Mouse (Mus musculus): ENCODE results near the gene Rer1.

The Rer1 gene

GRCm38 (mm10) chr4:155075813-155076212 lies 10.4 kb downstream of the Rer1 start:
- no peak for DNase-seq (ENCODE audit: low read depth, low spot score)

DNA sequence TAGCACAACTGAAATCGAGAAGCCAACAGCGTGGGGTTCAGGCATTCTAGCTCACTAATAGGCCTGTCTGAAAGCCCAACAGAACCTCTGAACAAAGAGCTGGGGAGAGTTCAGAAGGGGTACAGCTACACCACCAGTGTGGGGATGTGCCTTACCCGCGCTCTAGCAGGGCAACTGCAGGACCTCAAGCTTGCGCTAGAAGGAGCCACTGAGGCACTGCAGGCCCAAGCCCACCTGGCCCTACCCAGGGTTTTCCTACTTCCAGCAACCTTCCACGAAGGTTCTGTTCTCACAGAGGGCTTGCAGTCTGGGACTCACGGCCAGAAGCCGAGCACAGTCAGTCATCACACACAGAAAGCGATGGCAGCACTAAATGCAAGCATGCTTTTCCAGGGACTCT lies 11.0 kb downstream of the Rer1 start:
- no peak for DNase-seq (ENCODE audit: low read depth, low spot score)

DNA sequence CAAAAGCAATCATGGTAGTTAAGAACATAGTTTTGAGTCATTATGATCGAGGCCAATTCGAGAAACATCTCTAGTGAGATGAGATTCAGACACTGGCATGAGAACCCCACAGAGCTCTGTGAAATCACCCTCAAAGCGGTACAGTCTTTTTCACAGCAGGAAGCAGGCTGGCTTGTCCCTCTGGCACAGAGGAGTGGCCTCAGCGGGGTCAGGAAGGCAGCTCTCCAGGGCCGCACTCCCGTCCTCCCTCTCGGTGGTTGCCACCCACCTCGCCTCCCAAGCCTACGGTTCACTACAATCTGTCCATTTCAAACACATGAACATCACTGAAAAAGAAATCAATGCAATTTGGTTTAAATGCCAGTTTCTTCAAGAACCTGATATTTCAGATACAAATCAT lies 11.8 kb downstream of the Rer1 start:
- no peak for DNase-seq (ENCODE audit: low read depth, low spot score)

- DNase-seq (ENCODE audit: low read depth, low spot score): no peak
Observed at GRCm38 (mm10) chr4:155070921-155071320, 15.3 kb downstream of the Rer1 start.

- no peak for DNase-seq (ENCODE audit: low read depth, low spot score)
Observed at GRCm38 (mm10) chr4:155070199-155070598, 16.0 kb downstream of the Rer1 start.

DNA sequence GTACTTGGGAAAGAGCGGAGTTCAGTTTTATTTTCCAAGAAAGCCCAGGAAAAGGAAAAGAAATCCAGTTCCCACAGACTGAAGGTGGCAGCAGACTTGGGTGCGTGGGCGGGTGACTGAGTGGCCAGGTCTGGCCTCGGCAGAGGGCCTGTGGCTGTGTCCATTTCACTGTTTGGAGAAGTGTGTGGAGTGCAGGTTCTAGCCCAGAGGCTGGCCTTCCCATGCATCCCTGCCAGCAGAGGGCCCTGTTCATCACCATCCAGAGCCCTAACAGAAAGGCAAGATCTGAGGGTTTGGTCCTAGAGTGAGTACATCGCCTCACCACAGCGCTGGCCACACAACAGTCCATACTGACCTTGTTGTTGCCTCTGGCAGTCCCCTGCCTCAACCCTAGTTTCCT lies 17.0 kb downstream of the Rer1 start:
- no peak for DNase-seq (ENCODE audit: low read depth, low spot score)

DNA sequence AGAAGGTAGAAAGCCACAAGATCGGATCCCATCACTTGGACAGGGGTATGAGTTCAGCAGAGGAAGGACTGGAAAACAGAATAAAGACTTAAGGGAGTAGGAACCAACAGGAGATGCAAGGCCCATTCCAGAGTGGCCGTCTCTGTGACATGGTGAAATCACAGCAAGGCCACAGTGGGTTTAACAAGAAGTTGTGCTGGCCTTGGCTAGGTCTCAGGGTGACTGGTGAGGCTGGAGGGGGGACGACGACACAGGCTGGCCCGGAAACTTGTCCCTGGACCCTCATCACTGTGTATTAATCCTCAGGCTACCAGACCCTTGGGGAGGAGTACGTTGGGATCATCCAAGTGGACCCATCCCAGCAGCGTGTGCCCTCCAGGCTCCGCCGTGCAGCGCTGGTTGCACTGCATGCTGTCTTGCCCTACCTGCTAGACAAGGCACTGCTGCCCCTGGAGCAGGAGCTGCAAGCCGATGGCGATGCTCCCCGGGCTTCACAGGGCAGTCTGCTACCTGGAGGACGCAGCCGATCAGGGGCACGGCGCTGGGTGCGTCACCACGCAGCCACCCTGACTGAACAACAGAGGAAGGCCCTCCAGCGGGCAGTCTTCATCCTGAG lies 17.7 kb downstream of the Rer1 start:
- DNase-seq (ENCODE audit: low read depth, low spot score): no peak

- peak; percentile 97 for DNase-seq (ENCODE audit: low read depth, low spot score)
Observed at GRCm38 (mm10) chr4:155066834-155067522, 19.2 kb downstream of the Rer1 start, which contains the start of gene Pex10. Gene Pex10, plus strand, starts transcription at chr4:155067016.

- peak; percentile 96 for DNase-seq (ENCODE audit: low read depth, low spot score)
Observed at GRCm38 (mm10) chr4:155065970-155066833, 20.0 kb downstream of the Rer1 start.

GRCm38 (mm10) chr4:155064474-155064873 lies 21.7 kb downstream of the Rer1 start:
- DNase-seq (ENCODE audit: low read depth, low spot score): no peak

GRCm38 (mm10) chr4:155063895-155064294 lies 22.3 kb downstream of the Rer1 start:
- peak; percentile 29 for DNase-seq (ENCODE audit: low read depth, low spot score)

DNA sequence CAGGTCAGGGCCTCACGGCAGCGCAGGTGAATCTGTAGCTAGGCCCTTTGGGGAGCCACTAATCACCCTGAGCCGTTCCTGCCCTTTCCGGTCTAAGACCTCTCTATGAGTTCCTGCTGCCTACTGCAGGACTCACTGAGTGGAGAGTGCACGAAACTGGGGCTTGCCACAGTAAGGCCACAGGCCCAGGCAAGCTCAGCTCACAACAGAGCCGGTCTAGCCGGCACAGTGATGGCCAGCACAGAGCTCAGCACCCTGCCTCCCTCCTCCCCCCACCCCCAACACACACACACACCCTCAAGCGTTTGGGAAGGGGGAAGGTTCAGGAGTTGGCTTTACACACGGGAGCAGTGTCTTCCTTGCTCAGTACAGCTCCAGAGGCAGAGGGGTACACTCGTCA lies 27.9 kb downstream of the Rer1 start:
- DNase-seq (ENCODE audit: low read depth, low spot score): no peak

DNA sequence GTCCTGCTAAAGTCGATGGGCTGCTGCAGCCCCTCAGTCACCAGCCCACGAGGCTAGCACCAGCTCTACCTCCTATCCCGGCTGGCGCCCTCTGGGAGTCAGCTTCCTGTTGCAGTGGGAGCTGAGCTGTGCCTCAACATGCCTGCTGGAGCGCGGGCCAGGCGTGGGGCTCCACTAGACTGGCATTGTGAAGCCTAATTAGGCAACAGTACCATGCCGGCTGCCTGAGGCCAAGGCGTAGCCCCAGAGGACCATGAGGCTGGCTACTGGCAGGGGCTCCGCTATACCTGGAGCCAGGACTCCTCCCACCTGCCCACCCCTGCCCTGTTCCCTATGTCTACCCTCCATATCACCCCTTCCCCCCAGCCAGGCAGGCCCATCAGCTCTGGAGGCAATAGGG lies 29.5 kb downstream of the Rer1 start, which contains the start of gene Plch2:
TSS of gene Plch2 (minus strand) at position 61 of the 400 bp plus-strand sequence.
- no peak for DNase-seq (ENCODE audit: low read depth, low spot score)

DNA sequence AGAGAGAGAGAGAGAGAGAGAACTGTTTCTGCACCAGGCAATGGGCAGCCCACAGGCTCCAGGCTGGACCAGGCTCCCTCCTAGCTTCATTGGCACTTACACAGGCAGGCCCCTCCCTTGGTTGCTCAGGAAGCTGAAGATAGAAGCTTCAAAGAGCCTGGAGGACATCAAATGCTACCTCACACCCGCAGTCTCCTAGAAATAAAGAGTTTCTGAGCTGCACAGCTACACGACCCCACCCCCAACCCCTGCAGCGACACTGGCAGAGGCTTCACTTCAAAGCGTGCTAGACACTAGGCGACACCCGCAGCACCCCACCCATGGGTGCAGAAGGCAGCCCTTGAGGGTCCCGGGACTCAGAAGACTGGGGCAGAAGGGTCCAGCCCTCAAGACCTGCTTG lies 36.1 kb downstream of the Rer1 start:
- DNase-seq (ENCODE audit: low read depth, low spot score): no peak

- DNase-seq (ENCODE audit: low read depth, low spot score): no peak
Observed at GRCm38 (mm10) chr4:155046636-155047035, 39.5 kb downstream of the Rer1 start.

DNA sequence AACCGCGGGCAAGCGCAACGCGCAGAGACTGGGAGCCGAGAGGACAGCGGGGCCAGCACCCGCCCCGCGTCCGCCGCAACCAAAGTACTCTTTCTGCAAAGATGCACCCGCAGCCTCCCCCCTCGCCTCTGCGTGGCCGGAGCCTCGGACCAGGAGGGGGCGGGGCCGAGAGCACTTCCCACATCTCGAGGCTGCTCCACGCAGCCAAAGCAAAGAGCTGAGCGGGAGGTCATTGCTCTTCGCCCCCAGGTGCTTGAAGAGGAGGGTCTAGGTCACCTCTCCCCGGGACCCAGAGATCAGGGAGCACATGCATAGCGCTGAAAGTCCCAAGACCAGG lies 42.9 kb downstream of the Rer1 start:
- no peak for DNase-seq (ENCODE audit: low read depth, low spot score)

DNA sequence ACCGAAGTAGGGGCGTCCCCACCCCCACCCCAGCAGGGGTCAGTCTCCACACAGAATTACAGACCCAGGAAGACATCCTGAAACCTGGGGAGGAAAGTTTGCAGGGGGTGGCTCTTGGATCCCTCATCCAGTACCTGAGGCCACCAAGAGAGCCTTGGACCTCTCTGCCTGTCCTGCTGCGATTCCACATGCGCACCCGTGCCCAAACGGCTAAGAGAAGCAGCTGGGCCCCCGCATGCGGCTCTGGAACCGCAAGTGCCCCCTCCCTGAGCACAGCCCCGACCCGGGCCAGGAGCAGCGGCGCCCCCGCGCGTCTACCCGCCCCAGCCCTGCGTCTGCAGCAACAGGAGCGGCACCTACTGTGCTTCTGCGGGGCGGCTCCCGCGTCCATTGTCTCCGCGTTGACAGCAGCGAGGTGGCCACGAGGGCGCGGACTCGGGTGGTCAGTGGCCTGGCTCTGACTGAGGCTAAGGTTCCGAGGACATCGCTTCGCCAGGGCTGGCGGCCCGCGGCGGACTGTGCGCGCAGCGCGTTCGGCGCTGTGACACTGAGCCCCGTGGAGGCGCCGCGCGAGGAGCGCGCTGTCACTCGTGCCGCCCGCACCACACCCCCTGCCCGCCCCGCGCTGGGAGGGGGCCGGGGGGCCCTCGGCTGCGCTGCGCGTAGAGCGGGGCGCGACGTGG lies 43.4 kb downstream of the Rer1 start:
- DNase-seq (ENCODE audit: low read depth, low spot score): no peak

- DNase-seq (ENCODE audit: low read depth, low spot score): no peak
Observed at GRCm38 (mm10) chr4:155040696-155041095, 45.5 kb downstream of the Rer1 start.

- no peak for DNase-seq (ENCODE audit: low read depth, low spot score)
Observed at GRCm38 (mm10) chr4:155040197-155040596, 46.0 kb downstream of the Rer1 start.

DNA sequence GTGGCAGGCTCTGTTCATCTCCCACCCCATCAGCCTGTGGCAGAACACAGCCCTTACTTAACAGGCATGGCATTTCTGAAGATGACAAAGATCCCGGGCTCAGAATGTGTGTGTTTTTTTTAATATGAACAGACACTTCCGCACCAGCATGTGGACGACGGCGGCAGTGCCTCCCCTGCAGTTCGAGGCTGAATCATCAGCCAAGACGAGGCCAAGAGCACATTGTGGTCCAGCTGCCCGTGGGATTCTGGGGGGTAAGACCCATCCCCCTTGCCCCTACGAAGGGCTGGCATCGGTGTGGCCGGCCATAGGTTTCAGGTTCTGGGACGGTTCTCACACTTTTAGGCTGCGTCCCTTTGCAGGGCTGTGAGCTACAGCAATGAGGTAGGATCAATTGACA lies 51.4 kb downstream of the Rer1 start:
- DNase-seq (ENCODE audit: low read depth, low spot score): no peak

DNA sequence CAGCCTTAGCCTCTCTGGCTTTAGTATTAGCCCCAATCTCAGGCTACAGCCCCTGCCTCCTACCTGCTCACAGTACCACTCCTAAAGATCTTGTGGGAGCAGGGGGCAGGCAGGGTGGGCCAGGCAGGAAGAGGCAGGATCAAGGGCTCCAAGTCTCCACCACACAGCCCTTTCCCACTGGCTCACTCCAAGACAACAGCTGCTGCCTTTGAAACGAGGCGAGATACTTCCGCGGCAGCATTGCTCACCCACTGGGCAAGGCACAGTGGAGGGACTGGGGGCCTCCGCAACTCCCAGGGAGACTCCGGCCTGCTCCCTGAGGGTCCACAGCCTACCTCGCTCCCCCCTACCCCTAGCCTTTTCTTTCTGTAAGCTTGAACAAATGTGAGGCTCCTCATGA lies 52.0 kb downstream of the Rer1 start:
- DNase-seq (ENCODE audit: low read depth, low spot score): no peak

DNA sequence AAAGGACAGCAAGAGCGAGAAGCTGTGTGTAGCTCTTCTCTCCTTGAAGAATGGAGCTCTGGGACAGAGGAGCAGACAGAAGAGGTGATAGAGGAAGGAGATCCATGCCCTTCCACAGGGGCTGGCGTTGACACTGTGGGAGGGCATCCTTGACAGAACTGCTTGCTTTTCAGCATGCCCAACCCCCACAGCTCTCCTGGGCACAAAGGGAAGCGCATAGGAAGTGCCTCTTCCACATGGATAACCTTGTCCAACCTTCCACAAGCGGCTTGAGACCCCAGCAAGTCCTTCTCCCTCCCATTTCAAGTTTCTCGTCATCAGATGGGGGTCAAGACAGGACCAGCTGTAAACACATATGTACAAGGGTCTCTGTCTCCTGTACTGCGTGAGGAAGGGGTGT lies 53.1 kb downstream of the Rer1 start:
- DNase-seq (ENCODE audit: low read depth, low spot score): no peak

All from forelimb bud, embryonic 11.5 days (tissue).